Mouse (Mus musculus): ENCODE results near the gene Rsph3a. TPM values are rescaled to one million over a fixed set of nuclear protein-coding genes. Genes with fewer than 3 reads are reported as not detected.

Gene Rsph3a
- polyA plus RNA-seq, 1 experiment from 2014 or later: 73.9 TPM

GRCm38 (mm10) chr17:7915791-7916190, 29.6 kb upstream of the Rsph3a start:
- Histone ChIP-seq H3K27ac (no peak overlapping the region), H3K9ac (no peak overlapping the region), H3K4me1 (no peaks in the 10 kb centered on the region), H3K36me3 (no peaks in the 10 kb centered on the region; the same call in 1 of the 2 replicates), H3K4me3 (no peak overlapping the region), H3K4me2 (replicated peaks) (no peak overlapping the region), H3K27me3 (replicated peaks) (0 out of 2 replicates have a peak, but pooled peaks cover 2% of the 10 kb centered on the region), H3K9me3 (peaks cover 4% of the 10 kb centered on the region)
- 84% methylated on average over 9 of the region's 9 CpGs for WGBS
- no peak for ATAC-seq (ENCODE audit: low FRiP score, low read depth)

GRCm38 (mm10) chr17:7916782-7917574, 28.4 kb upstream of the Rsph3a start:
- Histone ChIP-seq H3K9ac (no peak overlapping the region), H3K4me2 (replicated peaks) (no peak overlapping the region), H3K27ac (no peak overlapping the region), H3K9me3 (no peaks in the 10 kb centered on the region), H3K36me3 (no peaks in the 10 kb centered on the region), H3K4me1 (no peaks in the 10 kb centered on the region), H3K27me3 (replicated peaks) (no peaks in the 10 kb centered on the region), H3K4me3 (no peak overlapping the region)
- ATAC-seq (ENCODE audit: low FRiP score, low read depth): no peak
- 69% methylated on average over 12 of the region's 12 CpGs for WGBS

GRCm38 (mm10) chr17:7918355-7918754, 27.1 kb upstream of the Rsph3a start:
- no peak overlapping the region for H3K4me2 ChIP-seq (replicated peaks)
- no peaks in the 10 kb centered on the region for H3K36me3 ChIP-seq
- whole genome bisulfite sequencing: 82% methylated on average over 2 of the region's 2 CpGs
- H3K27me3 ChIP-seq (replicated peaks): no peaks in the 10 kb centered on the region
- no peak overlapping the region for H3K4me3 ChIP-seq
- H3K27ac ChIP-seq: no peak overlapping the region
- no peaks in the 10 kb centered on the region for H3K9me3 ChIP-seq
- H3K9ac ChIP-seq: no peak overlapping the region
- no peaks in the 10 kb centered on the region for H3K4me1 ChIP-seq
- no peak for ATAC-seq (ENCODE audit: low FRiP score, low read depth)

DNA sequence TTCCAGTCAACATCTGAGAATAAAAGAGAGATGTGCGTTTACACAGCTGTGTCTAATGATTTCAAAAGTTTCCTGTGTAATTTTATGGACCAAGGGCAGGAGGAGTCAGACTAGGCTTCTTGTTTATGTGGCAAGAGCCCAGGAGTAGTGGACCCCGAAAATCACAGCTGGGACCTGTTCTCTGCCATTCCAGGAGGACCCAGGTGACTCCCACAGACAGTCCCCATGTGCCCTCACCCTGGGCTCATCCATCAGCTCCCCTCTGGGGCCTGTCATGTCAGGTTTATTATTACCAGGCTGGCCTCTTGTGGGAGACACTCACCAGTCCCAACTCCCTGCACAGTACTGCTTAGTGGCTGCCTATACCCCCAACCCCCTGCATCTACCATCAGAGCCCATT, 26.2 kb upstream of the Rsph3a start:
- no peak for ATAC-seq (ENCODE audit: low FRiP score, low read depth)
- no peaks in the 10 kb centered on the region for H3K27me3 ChIP-seq (replicated peaks)
- no peak overlapping the region for H3K4me3 ChIP-seq
- no peak overlapping the region for H3K9ac ChIP-seq
- no peaks in the 10 kb centered on the region for H3K4me1 ChIP-seq
- 73% methylated on average over 2 of the region's 2 CpGs for WGBS
- H3K36me3 ChIP-seq: no peaks in the 10 kb centered on the region
- no peak overlapping the region for H3K27ac ChIP-seq
- H3K4me2 ChIP-seq (replicated peaks): no peak overlapping the region
- H3K9me3 ChIP-seq: no peaks in the 10 kb centered on the region

GRCm38 (mm10) chr17:7922564-7922963, 22.9 kb upstream of the Rsph3a start:
- Histone ChIP-seq H3K36me3 (no peaks in the 10 kb centered on the region), H3K4me1 (no peaks in the 10 kb centered on the region), H3K9ac (no peak overlapping the region), H3K27ac (no peak overlapping the region), H3K27me3 (replicated peaks) (no peaks in the 10 kb centered on the region), H3K9me3 (no peaks in the 10 kb centered on the region), H3K4me2 (replicated peaks) (no peak overlapping the region), H3K4me3 (no peak overlapping the region)
- ATAC-seq (ENCODE audit: low FRiP score, low read depth): no peak
- WGBS: 72% methylated on average over 5 of the region's 5 CpGs

GRCm38 (mm10) chr17:7924185-7924725, 21.2 kb upstream of the Rsph3a start:
- WGBS: 91% methylated on average over 13 of the region's 13 CpGs
- H3K9me3 ChIP-seq: no peaks in the 10 kb centered on the region

GRCm38 (mm10) chr17:7925413-7926160, 19.8 kb upstream of the Rsph3a start, which contains the start of gene Tagap:
TSS of gene Tagap (plus strand) at chr17:7926000.
- H3K9ac ChIP-seq: no peak within 1 kb of the TSS
- no peaks in the 10 kb centered on the region for H3K36me3 ChIP-seq
- H3K27ac ChIP-seq: no peak within 1 kb of the TSS
- H3K4me2 ChIP-seq (replicated peaks): no peak within 1 kb of the TSS
- no peaks in the 10 kb centered on the region for H3K27me3 ChIP-seq (replicated peaks)
- 0 out of 2 replicates have a peak, but pooled peaks cover 2% of the 10 kb centered on the region for H3K4me1 ChIP-seq
- no peak for ATAC-seq (ENCODE audit: low FRiP score, low read depth)
- H3K9me3 ChIP-seq: no peaks in the 10 kb centered on the region
- 68% methylated on average over 13 of the region's 13 CpGs for WGBS
- H3K4me3 ChIP-seq: no peak within 1 kb of the TSS

More at GRCm38 (mm10) chr17:7924185-7924725, 21.2 kb upstream of the Rsph3a start:
- Histone ChIP-seq H3K27me3 (replicated peaks) (no peaks in the 10 kb centered on the region), H3K4me3 (no peak overlapping the region), H3K36me3 (no peaks in the 10 kb centered on the region), H3K4me2 (replicated peaks) (no peak overlapping the region), H3K9ac (no peak overlapping the region), H3K4me1 (0 out of 2 replicates have a peak, but pooled peaks cover 1% of the 10 kb centered on the region), H3K27ac (no peak overlapping the region)
- no peak for ATAC-seq (ENCODE audit: low FRiP score, low read depth)

DNA sequence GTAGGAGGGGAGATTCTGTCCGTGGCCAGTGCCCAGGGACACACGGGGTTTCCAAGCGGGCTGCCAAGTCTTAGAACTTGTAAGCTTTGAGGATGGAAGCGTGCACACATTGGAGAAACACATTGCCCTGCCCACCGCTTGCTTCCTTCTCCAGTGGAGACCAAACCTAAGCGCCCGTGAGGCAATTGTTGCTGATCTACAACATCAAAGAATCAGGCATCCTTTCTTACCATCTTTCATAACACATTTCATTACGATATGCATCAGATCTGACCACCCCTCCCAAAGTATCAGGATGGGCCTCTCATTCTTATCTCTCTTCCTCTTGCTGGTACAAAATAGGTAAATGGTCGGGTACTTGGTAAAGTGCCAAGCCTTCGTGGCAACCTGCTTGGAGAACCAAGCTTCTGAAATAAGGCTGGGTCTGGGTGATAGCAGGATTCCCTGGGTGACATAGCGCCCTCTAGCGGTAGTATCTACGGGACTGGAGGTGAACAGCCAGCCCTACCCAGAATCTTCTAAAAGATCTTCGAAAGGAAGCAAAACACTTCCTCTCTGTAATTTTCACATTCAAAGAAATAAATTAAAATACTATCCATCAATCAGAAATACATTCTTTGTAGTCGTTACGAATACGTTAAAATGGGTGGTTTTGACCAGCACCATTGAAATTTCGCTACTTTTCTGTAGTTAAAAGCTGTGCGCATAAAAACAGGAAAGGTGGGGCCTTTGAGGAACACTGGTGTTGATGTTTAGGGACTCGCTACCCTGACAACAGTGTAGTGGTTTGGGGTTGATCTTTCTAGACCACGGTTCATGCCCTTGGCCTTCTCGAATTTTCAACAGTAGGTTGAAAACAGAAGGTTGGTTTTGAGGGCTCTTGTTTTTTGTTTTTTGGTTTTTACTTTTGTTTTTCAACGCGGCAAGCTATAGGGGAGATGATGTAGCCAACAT, 17.6 kb upstream of the Rsph3a start:
- Histone ChIP-seq H3K9ac (no peak overlapping the region), H3K4me1 (peaks cover 10% of the 10 kb centered on the region; the same call in 1 of the 2 replicates), H3K4me2 (replicated peaks) (no peak overlapping the region), H3K36me3 (no peaks in the 10 kb centered on the region), H3K4me3 (no peak overlapping the region), H3K27ac (no peak overlapping the region), H3K27me3 (replicated peaks) (no peaks in the 10 kb centered on the region), H3K9me3 (no peaks in the 10 kb centered on the region)
- WGBS: 75% methylated on average over 24 of the region's 24 CpGs
- no peak for ATAC-seq (ENCODE audit: low FRiP score, low read depth)

DNA sequence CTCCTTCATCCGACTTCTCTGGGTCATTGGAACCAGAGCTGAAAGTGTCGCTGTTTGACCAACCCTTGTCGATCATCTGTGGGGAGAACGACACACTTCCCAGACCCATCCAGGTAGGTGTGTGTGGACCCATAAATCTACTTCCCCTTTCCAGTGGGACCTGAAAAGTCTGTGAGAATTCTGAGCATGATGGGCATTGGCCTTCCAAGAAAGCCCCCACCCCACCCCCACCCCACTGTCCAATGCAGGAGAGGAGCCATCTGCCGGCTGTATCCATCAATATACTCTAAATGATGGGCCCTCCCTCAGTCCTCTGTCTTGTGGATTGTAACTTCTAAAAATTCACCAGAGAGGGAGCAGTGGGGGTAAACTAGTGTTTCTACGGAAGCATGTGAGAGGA, 16.8 kb upstream of the Rsph3a start:
- Histone ChIP-seq H3K9ac (no peak overlapping the region), H3K4me3 (no peak overlapping the region), H3K9me3 (no peaks in the 10 kb centered on the region), H3K4me1 (peaks cover 10% of the 10 kb centered on the region; the same call in 1 of the 2 replicates), H3K36me3 (no peaks in the 10 kb centered on the region), H3K27ac (no peak overlapping the region), H3K4me2 (replicated peaks) (no peak overlapping the region), H3K27me3 (replicated peaks) (no peaks in the 10 kb centered on the region)
- no peak for ATAC-seq (ENCODE audit: low FRiP score, low read depth)
- 81% methylated on average over 6 of the region's 6 CpGs for WGBS

GRCm38 (mm10) chr17:7929279-7929678, 16.1 kb upstream of the Rsph3a start:
- H3K36me3 ChIP-seq: no peaks in the 10 kb centered on the region
- WGBS: 35% methylated on average over 8 of the region's 8 CpGs
- H3K4me2 ChIP-seq (replicated peaks): no peak overlapping the region
- peaks cover 10% of the 10 kb centered on the region; the same call in 1 of the 2 replicates for H3K4me1 ChIP-seq
- no peaks in the 10 kb centered on the region for H3K27me3 ChIP-seq (replicated peaks)
- no peak overlapping the region for H3K27ac ChIP-seq
- H3K9ac ChIP-seq: no peak overlapping the region
- no peak overlapping the region for H3K4me3 ChIP-seq
- no peaks in the 10 kb centered on the region for H3K9me3 ChIP-seq
- ATAC-seq (ENCODE audit: low FRiP score, low read depth): no peak

GRCm38 (mm10) chr17:7931096-7931990, 14.1 kb upstream of the Rsph3a start:
- Histone ChIP-seq H3K9me3 (no peaks in the 10 kb centered on the region), H3K4me2 (replicated peaks) (no peak overlapping the region), H3K27me3 (replicated peaks) (no peaks in the 10 kb centered on the region), H3K9ac (no peak overlapping the region), H3K36me3 (no peaks in the 10 kb centered on the region), H3K4me3 (no peak overlapping the region), H3K27ac (no peak overlapping the region), H3K4me1 (peaks cover 10% of the 10 kb centered on the region; the same call in 1 of the 2 replicates)
- WGBS: 72% methylated on average over 13 of the region's 13 CpGs
- no peak for ATAC-seq (ENCODE audit: low FRiP score, low read depth)
